Mouse (Mus musculus) ES-Bruce4 (cell line): Measurements from ENCODE around the gene Oser1. TPM values are rescaled to one million over a fixed set of nuclear protein-coding genes. Genes with fewer than 3 reads are reported as not detected.
"Not testable (repeated sequence)": the region's sequence is repeated elsewhere in the genome, so short reads cannot be mapped to it uniquely, and the experiment has no call there.

Source experiments
- H3K27ac ChIP-seq: 2 replicates; pipeline ENCODE4 v1.5.1; 2012; ENCODE audit warnings: low read length, inconsistent platforms; ENCODE audit not compliant: insufficient read depth
- H3K27me3 ChIP-seq: 2 replicates; pipeline ENCODE4 v1.6.1; 2012; ENCODE audit warnings: mild to moderate bottlenecking, low read length, inconsistent platforms; ENCODE audit not compliant: control insufficient read depth, poor library complexity, insufficient read depth, severe bottlenecking
- H3K36me3 ChIP-seq: 2 replicates; pipeline ENCODE4 v1.6.1; 2012; ENCODE audit warnings: inconsistent platforms, mild to moderate bottlenecking, low read length, moderate library complexity; ENCODE audit not compliant: control insufficient read depth, poor library complexity, insufficient read depth, severe bottlenecking
- H3K4me1 ChIP-seq: one replicate; pipeline ENCODE4 v1.8.1; 2011; ENCODE audit warnings: low read length; ENCODE audit not compliant: control insufficient read depth, insufficient read depth
- H3K4me3 ChIP-seq: 2 replicates; pipeline ENCODE4 v1.5.1; 2011; ENCODE audit warnings: low read depth, mild to moderate bottlenecking, low read length
- H3K9ac ChIP-seq: 2 replicates; pipeline ENCODE4 v1.6.1; 2012; ENCODE audit warnings: low read depth, mild to moderate bottlenecking, inconsistent platforms; ENCODE audit not compliant: poor library complexity, severe bottlenecking
- H3K9me3 ChIP-seq: replicated peaks from 2 replicates; pipeline ENCODE4 v1.6.1; 2012; ENCODE audit warnings: mild to moderate bottlenecking, low read length, inconsistent platforms; ENCODE audit not compliant: control insufficient read depth, poor library complexity, insufficient read depth, severe bottlenecking
- CTCF ChIP-seq: IDR thresholded peaks from one replicate; pipeline ENCODE4 v1.8.1; 2011; ENCODE audit warnings: low read depth, low read length
- EP300 ChIP-seq: IDR thresholded peaks from 2 replicates; pipeline ENCODE4 v1.6.1; 2011; ENCODE audit warnings: low read depth, low read length; ENCODE audit not compliant: insufficient read depth
- POLR2A ChIP-seq: IDR thresholded peaks from one replicate; pipeline ENCODE4 v1.8.1; 2011; ENCODE audit warnings: low read length; ENCODE audit not compliant: insufficient read depth
- polyA plus RNA-seq: library from polyadenylated mRNA; stranded (reverse); fragments of >200 nt; gene quantifications from 2 replicates; pipeline ENCODE4 v1.2.4, GENCODE M21; 2011; ENCODE audit warnings: low read depth; ENCODE audit not compliant: missing spikeins, insufficient read depth, insufficient read length

The Oser1 gene
- polyA plus RNA-seq, 1 experiment, result 48.3 TPM

DNA sequence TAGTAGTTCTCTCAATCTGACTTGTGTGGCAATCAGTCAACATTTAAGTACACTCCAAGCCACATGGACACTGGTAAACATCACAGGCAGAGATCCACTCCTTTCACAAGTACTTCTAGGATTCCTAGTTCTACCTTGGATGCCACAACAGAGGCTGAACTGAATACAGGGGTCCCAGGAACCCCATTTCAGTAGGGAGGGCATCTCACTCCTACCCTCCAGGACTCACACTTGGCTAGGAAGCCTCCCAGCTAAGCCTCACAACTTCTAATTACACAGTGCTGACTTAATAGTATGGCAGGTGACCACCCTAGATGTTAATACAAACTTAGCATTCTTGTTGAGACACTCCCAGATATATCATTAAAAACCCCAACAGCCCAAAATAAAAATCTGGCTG lies 6.7 kb downstream of the Oser1 start:
- TF ChIP-seq CTCF (no peak), POLR2A (no peak), EP300 (no peak)
- Histone ChIP-seq H3K27ac (no peak overlapping the region), H3K36me3 (peaks cover 9% of the 10 kb centered on the region), H3K4me3 (peak overlapping the region; percentile 17; the same call in 1 of the 2 replicates), H3K9me3 (no peaks in the 10 kb centered on the region), H3K4me1 (no peaks in the 10 kb centered on the region), H3K27me3 (no peaks in the 10 kb centered on the region), H3K9ac (peak overlapping the region; percentile 94)

DNA sequence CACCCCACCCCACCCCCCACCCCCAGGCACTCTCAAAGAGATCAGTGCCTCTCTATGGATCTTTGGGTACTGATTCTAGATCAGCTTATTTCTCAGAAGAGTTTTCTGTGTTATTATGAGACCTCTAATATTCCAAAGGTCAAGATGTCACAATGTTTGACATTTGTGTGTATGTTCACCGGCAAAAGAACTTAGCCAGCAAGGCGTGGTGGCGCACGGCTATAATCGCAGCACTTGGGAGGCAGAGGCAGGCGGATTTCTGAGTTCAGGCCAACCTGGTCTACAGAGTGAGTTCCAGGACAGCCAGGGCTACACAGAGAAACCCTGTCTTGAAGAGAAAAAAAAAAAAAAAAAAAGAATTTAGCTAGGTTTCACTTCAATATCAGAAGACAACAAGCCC lies 7.5 kb downstream of the Oser1 start:
- Histone ChIP-seq H3K27me3 (no peaks in the 10 kb centered on the region), H3K9ac (0 out of 2 replicates have a peak overlapping the region, but pooled peaks have one; percentile 94), H3K27ac (no peak overlapping the region), H3K4me3 (no peak overlapping the region), H3K4me1 (no peaks in the 10 kb centered on the region), H3K36me3 (peaks cover 15% of the 10 kb centered on the region), H3K9me3 (no peaks in the 10 kb centered on the region)
- TF ChIP-seq EP300, result no peak
- no peak for TF ChIP-seq POLR2A
- TF ChIP-seq CTCF, result no peak

DNA sequence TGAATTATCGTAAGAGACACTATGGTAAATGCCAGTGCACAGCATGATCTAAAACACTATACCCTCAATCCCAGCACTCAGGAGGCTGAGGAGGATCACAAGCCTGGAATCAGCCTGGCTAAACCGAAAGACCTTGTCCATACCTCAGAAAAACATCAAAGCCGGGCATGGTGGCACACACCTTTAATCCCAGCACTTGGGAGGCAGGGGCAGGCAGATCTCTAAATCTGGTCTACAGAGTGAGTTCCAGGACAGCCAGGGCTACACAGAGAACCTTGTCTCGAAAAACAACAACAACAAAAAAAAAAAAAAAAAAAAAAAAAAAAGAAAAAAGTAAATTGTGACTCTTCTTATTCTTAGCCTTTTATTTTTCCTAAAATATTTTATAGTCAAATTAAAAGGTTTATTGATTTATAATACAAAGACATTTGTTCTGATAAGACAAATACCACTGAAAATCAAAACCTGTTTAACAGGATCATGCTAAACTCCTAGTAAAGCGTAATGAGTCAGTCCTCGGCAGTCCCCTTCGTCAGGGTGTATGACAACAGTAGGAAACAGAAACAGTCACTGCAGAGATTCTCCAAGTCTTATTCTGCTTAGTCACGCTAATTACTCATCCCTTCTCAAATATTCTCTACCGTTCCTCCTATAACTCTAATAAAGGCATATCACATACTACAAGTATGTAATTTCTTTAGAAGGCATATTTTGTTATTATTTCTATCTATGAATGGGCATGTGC lies 11.5 kb downstream of the Oser1 start:
- Histone ChIP-seq H3K36me3 (peaks cover 45% of the 10 kb centered on the region), H3K9me3 (no peaks in the 10 kb centered on the region), H3K27me3 (no peaks in the 10 kb centered on the region), H3K9ac (no peak overlapping the region), H3K4me1 (no peaks in the 10 kb centered on the region), H3K27ac (no peak overlapping the region; the same call in 1 of the 2 replicates), H3K4me3 (no peak overlapping the region)
- TF ChIP-seq POLR2A (no peak), EP300 (no peak), CTCF (no peak)

DNA sequence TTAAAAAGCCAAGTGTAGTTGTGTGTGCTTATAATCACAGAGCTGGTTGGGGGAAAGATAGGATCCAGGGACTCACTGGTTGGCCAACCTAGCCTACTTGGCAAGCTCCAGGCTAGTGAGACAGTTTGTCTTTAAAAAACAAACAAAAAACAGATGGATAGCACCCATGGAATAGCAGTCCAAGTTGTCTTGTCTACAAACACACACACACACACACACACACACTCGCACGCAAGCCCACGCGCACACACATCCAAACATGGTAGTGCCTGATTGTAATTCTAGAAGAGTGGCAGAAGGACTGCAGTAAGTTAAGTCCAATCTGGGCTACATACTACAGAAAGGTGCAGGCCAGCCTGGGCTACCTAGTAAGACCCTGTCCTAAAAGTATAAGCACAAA lies 12.1 kb downstream of the Oser1 start:
- Histone ChIP-seq H3K9me3 (no peaks in the 10 kb centered on the region), H3K36me3 (peaks cover 46% of the 10 kb centered on the region), H3K9ac (no peak overlapping the region), H3K27me3 (no peaks in the 10 kb centered on the region), H3K27ac (no peak overlapping the region), H3K4me3 (no peak overlapping the region), H3K4me1 (no peaks in the 10 kb centered on the region)
- TF ChIP-seq POLR2A (no peak), EP300 (no peak), CTCF (no peak)

DNA sequence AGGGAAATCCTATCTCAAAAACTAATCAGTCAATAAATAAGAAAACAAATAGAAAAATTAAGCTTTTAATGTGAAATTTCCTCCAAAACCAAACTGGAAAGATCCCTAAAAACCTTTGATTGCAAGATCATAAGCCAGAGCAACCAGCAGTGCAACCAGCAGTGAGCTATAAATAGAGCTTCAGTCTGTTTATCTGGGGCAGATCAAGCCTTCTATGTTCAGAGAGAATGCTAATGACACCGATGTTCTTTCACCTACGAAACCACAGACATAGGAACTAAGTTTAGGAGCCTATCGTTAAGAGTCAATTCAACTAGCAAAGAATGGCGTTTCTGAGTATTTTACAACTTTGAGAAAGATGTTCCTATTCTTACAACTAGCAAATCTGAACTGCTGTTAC lies 12.7 kb downstream of the Oser1 start:
- Histone ChIP-seq H3K4me3 (no peak overlapping the region), H3K4me1 (no peaks in the 10 kb centered on the region), H3K27me3 (no peaks in the 10 kb centered on the region), H3K27ac (no peak overlapping the region), H3K9me3 (no peaks in the 10 kb centered on the region), H3K36me3 (peaks cover 52% of the 10 kb centered on the region), H3K9ac (no peak overlapping the region)
- TF ChIP-seq EP300, result no peak

DNA sequence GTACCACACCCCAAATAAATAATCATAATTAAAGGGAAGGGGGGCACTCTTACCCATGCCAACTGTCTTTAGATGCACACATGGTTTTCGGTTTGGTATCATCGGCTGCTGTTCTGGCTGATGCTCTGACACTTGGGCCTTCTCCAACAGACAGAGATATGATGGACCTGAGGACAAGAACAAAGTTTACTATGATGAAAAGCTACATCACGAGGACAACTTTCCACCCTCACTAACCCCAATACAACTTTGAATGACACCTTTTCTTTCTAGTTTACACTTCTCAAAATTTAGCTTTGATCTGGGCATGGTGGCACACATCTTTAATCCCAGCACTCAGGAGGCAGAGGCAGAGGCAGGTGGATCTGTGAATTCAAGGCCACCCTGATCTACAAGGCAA lies 13.2 kb downstream of the Oser1 start:
- H3K27ac ChIP-seq, H3K9ac ChIP-seq, H3K4me1 ChIP-seq, H3K27me3 ChIP-seq, H3K9me3 ChIP-seq, H3K4me3 ChIP-seq: not testable (repeated sequence)
- peaks cover 53% of the 10 kb centered on the region for H3K36me3 ChIP-seq
